ENCODE assay signal across 9 mouse cellular contexts in the genomic region with DNA sequence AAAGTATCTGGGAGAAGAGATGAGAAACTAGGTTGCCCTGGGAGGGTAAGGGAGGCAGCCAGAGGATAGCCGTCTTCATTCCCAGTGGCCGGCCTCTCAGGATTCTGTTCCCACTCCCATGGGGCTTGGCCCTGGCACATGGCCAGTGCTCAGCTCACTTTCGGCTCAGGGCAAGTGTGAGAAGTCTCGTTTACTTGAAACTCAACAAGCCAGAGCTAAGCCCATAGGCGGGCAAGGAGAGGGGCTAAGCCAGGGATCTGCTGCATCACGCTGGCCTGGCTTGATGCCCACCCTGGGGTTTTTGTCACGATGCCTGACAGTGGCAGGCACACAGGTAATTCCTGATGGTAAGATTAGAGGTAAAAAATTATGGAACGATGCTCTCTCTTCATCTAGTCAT. TPM values are rescaled to one million over a fixed set of nuclear protein-coding genes. Genes with fewer than 3 reads are reported as not detected.
DNase-seq lines count a peak whose midpoint lies in the region; ATAC-seq lines count a peak whose summit lies in the region.
"Had no signal": no experiment of that assay in that cellular context is flagged by ENCODE, and none has a peak within 500 bp of the region (broad histone marks: within the 10 kb centered on the region; RNA-seq: fewer than 3 reads in every experiment).

No protein-coding gene starts in this region.

- no peak overlapping the region for H3K9ac ChIP-seq in kidney, embryonic 16.5 days (replicated peaks; ENCODE audit: low read length)

- H3K27me3 ChIP-seq in kidney, embryonic 16.5 days (ENCODE audit: insufficient read depth, low read length), result no peaks in the 10 kb centered on the region
- H3K27me3 ChIP-seq: megakaryocyte, embryonic 14.5 days had no signal

- no peak for ATAC-seq in kidney, embryonic 16.5 days (ENCODE audit: low FRiP score, low TSS enrichment)

- DNase-seq in cerebellum, adult 8-10 months, result peak; percentile 45
- DNase-seq in cerebellum, adult 11-12 months, result no peak
- DNase-seq in kidney, postnatal 14 days, result peak; percentile 54
- peak; percentile 60 for DNase-seq in adipocyte (ENCODE audit: low spot score)
- DNase-seq in gastrocnemius, postnatal 4 days (ENCODE audit: low spot score in 2 of 2), result peak; percentile 33 to 39
- DNase-seq in layer of hippocampus, postnatal 25 days (ENCODE audit: extremely low spot score in 1 of 2, low spot score in 1 of 2), result no peak
- DNase-seq in spleen, postnatal 36 days (ENCODE audit: low spot score in 2 of 2), result no peak

- no peaks in the 10 kb centered on the region for H3K36me3 ChIP-seq in kidney, embryonic 16.5 days (ENCODE audit: insufficient read depth, low read length)

- no peak overlapping the region for H3K4me3 ChIP-seq in kidney, embryonic 16.5 days (ENCODE audit: low read length)
- H3K4me3 ChIP-seq: megakaryocyte, embryonic 14.5 days had no signal

- H3K27ac ChIP-seq in kidney, embryonic 16.5 days (ENCODE audit: low read length), result no peak overlapping the region

- WGBS in kidney, embryonic 16.5 days, result 57% methylated on average over 8 of the region's 8 CpGs

- no peaks in the 10 kb centered on the region for H3K9me3 ChIP-seq in kidney, embryonic 16.5 days (ENCODE audit: low read length)
- H3K9me3 ChIP-seq: megakaryocyte, embryonic 14.5 days had no signal

- no peak overlapping the region for H3K4me2 ChIP-seq in kidney, embryonic 16.5 days (replicated peaks; ENCODE audit: low read depth, low read length)

- H3K4me1 ChIP-seq in kidney, embryonic 16.5 days (ENCODE audit: insufficient read depth, low read length), result no peaks in the 10 kb centered on the region

RNA-seq across cellular contexts. Expression of a gene that starts 8.4 kb away (rescaled TPM):
- polyA plus RNA-seq in kidney, embryonic 16.5 days (2015; fragmentation: Nextera tagmentation; extraction: Ambion mirVana), result 585 and 609 TPM in 2 replicates
- total RNA-seq in gastrocnemius, postnatal 4 days (2021), result 100 to 1,000 TPM; 185 to 210 TPM
- 10 to 100 TPM; 36.7 to 44.4 TPM for total RNA-seq in layer of hippocampus, postnatal 25 days (2021)

RNA-seq across cellular contexts. Expression of a gene that starts 18.0 kb away (rescaled TPM):
- 27.0 and 27.8 TPM in 2 replicates for polyA plus RNA-seq in kidney, embryonic 16.5 days (2015; fragmentation: Nextera tagmentation; extraction: Ambion mirVana)
- total RNA-seq in gastrocnemius, postnatal 4 days (2021), result 10 to 100 TPM; 20.3 to 20.6 TPM
- total RNA-seq in layer of hippocampus, postnatal 25 days (2021), result 10 to 100 TPM; 40.7 to 46.4 TPM

RNA-seq across cellular contexts. Expression of a gene that starts 37.8 kb away (rescaled TPM):
- 16.0 and 17.7 TPM in 2 replicates for polyA plus RNA-seq in kidney, embryonic 16.5 days (2015; fragmentation: Nextera tagmentation; extraction: Ambion mirVana)
- 10 to 100 TPM; 13.5 to 17.5 TPM for total RNA-seq in gastrocnemius, postnatal 4 days (2021)
- 10 to 100 TPM; 15.4 to 16.2 TPM for total RNA-seq in layer of hippocampus, postnatal 25 days (2021)

Comparison
In these comparisons a context has a peak if more than half of its experiments do, and no peak if none do; other contexts are left out.
1. DNase-seq: peak in cerebellum, adult 8-10 months (single experiment), kidney, postnatal 14 days (single experiment), adipocyte (single experiment) and gastrocnemius, postnatal 4 days (2 of 2); none in cerebellum, adult 11-12 months (single experiment), layer of hippocampus, postnatal 25 days (0 of 2) and spleen, postnatal 36 days (0 of 2).
2. RNA of a gene that starts 8.4 kb away (total RNA-seq): 185 to 210 TPM in gastrocnemius, postnatal 4 days; 36.7 to 44.4 TPM in layer of hippocampus, postnatal 25 days; every median in the first group is over 4 times any median in the second.